Mouse (Mus musculus): Measurements from ENCODE around the gene Rnf167.

DNA sequence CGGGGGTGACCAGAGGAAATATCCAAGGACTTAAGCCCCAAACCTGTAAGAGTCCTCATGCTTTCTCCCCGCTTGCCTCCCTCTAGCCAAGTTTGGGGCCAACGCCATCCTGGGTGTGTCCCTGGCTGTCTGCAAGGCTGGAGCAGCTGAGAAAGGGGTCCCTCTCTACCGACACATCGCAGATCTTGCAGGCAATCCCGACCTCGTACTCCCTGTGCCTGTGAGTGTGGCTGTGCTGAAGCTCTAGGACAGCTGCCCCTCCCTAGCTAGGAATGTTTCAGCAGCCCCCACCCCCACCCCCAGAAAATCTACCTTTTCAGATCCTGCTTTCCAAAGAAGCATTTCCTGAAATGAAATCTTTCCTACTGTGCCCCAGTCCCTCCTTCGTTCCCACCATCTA is 11.9 kb downstream of the Rnf167 start:
- TF ChIP-seq BHLHE40 (IDR thresholded peaks at IDR 0.05; ENCODE audit: low read depth, low read length) (no peak), POLR2AphosphoS2 (IDR thresholded peaks at IDR 0.05; ENCODE audit: low read depth, low read length) (no peak), TBP (conservative IDR thresholded peaks at IDR 0.05; ENCODE audit: low read depth, low read length) (no peak), USF1 (IDR thresholded peaks at IDR 0.05; ENCODE audit: low read depth, low read length) (no peak), TCF12 (IDR thresholded peaks at IDR 0.05; ENCODE audit: low read depth, low read length) (no peak), MXI1 (IDR thresholded peaks at IDR 0.05; ENCODE audit: low read depth, low read length) (no peak), MEF2A (IDR thresholded peaks at IDR 0.05; ENCODE audit: borderline replicate concordance, low read depth, low read length) (no peak)

Data from CH12.LX (cell line).